Mouse (Mus musculus) cerebellum, adult 2 months (tissue): ENCODE data around the gene Aggf1. TPM values are rescaled to one million over a fixed set of nuclear protein-coding genes. Genes with fewer than 3 reads are reported as not detected.

Experiments used
- DNase-seq, 2 experiments: peaks; one replicate each; pipeline ENCODE4 v3.0.0; 2021
- H3K27ac ChIP-seq: fragments of 200-500 bp; 2 replicates; pipeline ENCODE4 v1.5.1; 2012; ENCODE audit warnings: low read length, control low read depth, inconsistent platforms; ENCODE audit not compliant: insufficient read depth
- H3K27me3 ChIP-seq: fragments of 200-500 bp; 2 replicates; pipeline ENCODE4 v1.6.1; 2012; ENCODE audit warnings: inconsistent platforms, mild to moderate bottlenecking, low read length, moderate library complexity; ENCODE audit not compliant: control insufficient read depth, insufficient read depth
- H3K4me1 ChIP-seq: fragments of 200-500 bp; 2 replicates; pipeline ENCODE4 v1.6.1; 2011; ENCODE audit warnings: low read length; ENCODE audit not compliant: control insufficient read depth, insufficient read depth
- H3K4me3 ChIP-seq: fragments of 200-500 bp; replicated peaks from 2 replicates; pipeline ENCODE3; 2011; ENCODE audit warnings: mild to moderate bottlenecking, low read depth, low read length, control low read depth; ENCODE audit not compliant: insufficient read depth
- CTCF ChIP-seq: fragments of 200-500 bp; IDR thresholded peaks from 2 replicates; pipeline ENCODE4 v1.5.1; 2011; ENCODE audit warnings: low read depth, mild to moderate bottlenecking, control low read depth, low read length, moderate library complexity, borderline replicate concordance; ENCODE audit not compliant: insufficient read depth
- POLR2A ChIP-seq: fragments of 200-500 bp; IDR thresholded peaks from 2 replicates; pipeline ENCODE4 v1.6.1; 2011; ENCODE audit warnings: low read length, control low read depth, borderline replicate concordance; ENCODE audit not compliant: insufficient read depth
- WGBS: fragments of 180-500 bp; shearing (Covaris S2); methylation state at CpG from one replicate; pipeline ENCODE4 v1.1.7; 2018; 5-methylcytosine and 5-hydroxymethylcytosine counted together
- polyA plus RNA-seq: library from polyadenylated mRNA; depleted of rRNA; stranded (reverse); fragments of >200 nt; gene quantifications from 2 replicates; pipeline ENCODE4 v1.2.3, GENCODE M21; 2012; rRNA removed

Aggf1 gene
- polyA plus RNA-seq: 39.9 and 40.5 TPM in 2 replicates

- TF ChIP-seq CTCF: no peak
- TF ChIP-seq POLR2A: peak; percentile 75; the same call in 1 of the 2 replicates
- DNase-seq: peak; percentile 94
- H3K27ac ChIP-seq: peak within 1 kb of the TSS; percentile 43; the same call in 1 of the 2 replicates
- H3K4me3 ChIP-seq: peak within 1 kb of the TSS; percentile 88
- no peaks in the 10 kb centered on the region for H3K27me3 ChIP-seq
- peaks cover 5% of the 10 kb centered on the region; the same call in 1 of the 2 replicates for H3K4me1 ChIP-seq
- under 1% methylated on average over 86 of the region's 86 CpGs for WGBS
Observed at GRCm38 (mm10) chr13:95374701-95375553, at the start of gene Aggf1. Aggf1 (minus strand) TSS chr13:95375352.

GRCm38 (mm10) chr13:95424932-95425331 is 49.8 kb upstream of the Aggf1 start:
- TF ChIP-seq CTCF (no peak), POLR2A (no peak)
- WGBS: 79% methylated on average over 7 of the region's 7 CpGs
- DNase-seq: no peak
- no peak overlapping the region for H3K4me3 ChIP-seq
- no peaks in the 10 kb centered on the region for H3K4me1 ChIP-seq
- H3K27me3 ChIP-seq: no peaks in the 10 kb centered on the region
- H3K27ac ChIP-seq: no peak overlapping the region

GRCm38 (mm10) chr13:95419204-95419749 is 44.1 kb upstream of the Aggf1 start:
- Histone ChIP-seq H3K4me1 (no peaks in the 10 kb centered on the region), H3K4me3 (no peak overlapping the region), H3K27me3 (no peaks in the 10 kb centered on the region), H3K27ac (no peak overlapping the region)
- WGBS: 21% methylated on average over 8 of the region's 8 CpGs
- TF ChIP-seq POLR2A: no peak
- no peak for TF ChIP-seq CTCF
- no peak for DNase-seq

GRCm38 (mm10) chr13:95418575-95419203 is 43.5 kb upstream of the Aggf1 start:
- Histone ChIP-seq H3K4me1 (no peaks in the 10 kb centered on the region), H3K4me3 (no peak overlapping the region), H3K27ac (no peak overlapping the region), H3K27me3 (no peaks in the 10 kb centered on the region)
- 24% methylated on average over 6 of the region's 6 CpGs for WGBS
- TF ChIP-seq CTCF (no peak), POLR2A (no peak)
- DNase-seq: no peak

GRCm38 (mm10) chr13:95412257-95412656 is 37.1 kb upstream of the Aggf1 start:
- WGBS: 79% methylated on average over 2 of the region's 2 CpGs

GRCm38 (mm10) chr13:95393242-95393641 is 18.1 kb upstream of the Aggf1 start:
- H3K27me3 ChIP-seq: no peaks in the 10 kb centered on the region
- TF ChIP-seq POLR2A (no peak), CTCF (no peak)
- H3K4me3 ChIP-seq: no peak overlapping the region
- DNase-seq: no peak
- no peaks in the 10 kb centered on the region for H3K4me1 ChIP-seq
- H3K27ac ChIP-seq: no peak overlapping the region
- WGBS: 74% methylated on average over 7 of the region's 7 CpGs

More at GRCm38 (mm10) chr13:95412257-95412656, 37.1 kb upstream of the Aggf1 start:
- Histone ChIP-seq H3K27me3 (no peaks in the 10 kb centered on the region), H3K4me3 (no peak overlapping the region), H3K4me1 (no peaks in the 10 kb centered on the region), H3K27ac (no peak overlapping the region)
- TF ChIP-seq POLR2A (no peak), CTCF (no peak)
- no peak for DNase-seq

GRCm38 (mm10) chr13:95389866-95390865 is 15.0 kb upstream of the Aggf1 start:
- peak; percentile 55 to 68 for DNase-seq
- H3K4me3 ChIP-seq: no peak overlapping the region
- no peak for TF ChIP-seq POLR2A
- peak; percentile 80 for TF ChIP-seq CTCF
- WGBS: 30% methylated on average over 24 of the region's 24 CpGs
- H3K27ac ChIP-seq: no peak overlapping the region
- H3K4me1 ChIP-seq: no peaks in the 10 kb centered on the region
- no peaks in the 10 kb centered on the region for H3K27me3 ChIP-seq
